Mouse (Mus musculus) lung, postnatal 0 days (tissue): ENCODE measurements around the gene Adamts20.

ENCODE experiments used
- CTCF ChIP-seq: IDR thresholded peaks from 2 replicates; pipeline ENCODE4 v1.5.1; 2016; ENCODE audit warnings: antibody characterized with exemption, mild to moderate bottlenecking
- EP300 ChIP-seq: IDR thresholded peaks from 2 replicates; pipeline ENCODE4 v1.6.1; 2016; ENCODE audit warnings: antibody characterized with exemption, mild to moderate bottlenecking, control low read depth

DNA sequence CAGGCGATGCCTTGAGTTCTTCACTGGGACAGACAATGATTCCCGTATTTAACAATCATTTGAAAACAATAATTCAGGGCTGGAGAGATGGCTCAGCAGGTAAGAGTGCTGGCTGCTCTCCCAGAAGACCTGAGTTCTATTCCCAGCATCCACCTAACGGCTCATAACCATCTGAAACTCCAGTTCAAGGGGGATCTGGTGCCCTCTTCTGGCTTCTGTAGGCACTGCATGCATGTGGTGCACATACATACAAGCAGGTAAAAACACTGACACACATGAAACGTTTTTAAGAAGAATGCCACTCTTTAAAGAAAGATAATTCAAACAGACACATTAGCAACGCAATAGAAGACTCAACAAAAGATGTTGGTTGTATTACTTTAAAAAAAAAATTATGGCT is 120.9 kb downstream of the Adamts20 start:
- no peak for TF ChIP-seq CTCF
- TF ChIP-seq EP300: no peak
